In genomic region chr10:96616709-96617116, GRCm38 (mm10) we compare ENCODE assay signal across 8 mouse cellular contexts. TPM values are rescaled to one million over a fixed set of nuclear protein-coding genes. Genes with fewer than 3 reads are reported as not detected.
DNase-seq lines count a peak whose midpoint lies in the region; ATAC-seq lines count a peak whose summit lies in the region.

TSS of gene Btg1 (plus strand) at chr10:96617006.

- H3K27ac ChIP-seq in hindbrain, embryonic 16.5 days (ENCODE audit: low read depth, low read length), result peak within 1 kb of the TSS; percentile 94
- H3K27ac ChIP-seq in macrophage, result peak within 1 kb of the TSS; percentile 82

- H3K9me3 ChIP-seq in hindbrain, embryonic 16.5 days (ENCODE audit: control insufficient read depth, low read length), result no peaks in the 10 kb centered on the region

- peak; percentile 96 for DNase-seq in WW6 (ENCODE audit: low read depth, low spot score)
- DNase-seq in cerebellum, postnatal 4 days (ENCODE audit: low spot score in 2 of 2), result peak; percentile 100
- DNase-seq in gastrocnemius, adult 18-20 months (ENCODE audit: low spot score), result peak; percentile 100
- peak; percentile 99 to 100 for DNase-seq in left cerebral cortex, adult 18-20 months (ENCODE audit: low spot score in 2 of 2)
- peak; percentile 99 for DNase-seq in right cerebral cortex, adult 18-20 months
- DNase-seq in urinary bladder, postnatal 10 days (ENCODE audit: low spot score), result peak; percentile 99

- H3K4me3 ChIP-seq in hindbrain, embryonic 16.5 days (ENCODE audit: low read length), result peak within 1 kb of the TSS; percentile 97
- peak within 1 kb of the TSS; percentile 90 for H3K4me3 ChIP-seq in macrophage (ENCODE audit: inconsistent target)

- peak; percentile 98 for ATAC-seq in hindbrain, embryonic 16.5 days

- peak within 1 kb of the TSS; percentile 72 for H3K4me2 ChIP-seq in hindbrain, embryonic 16.5 days (ENCODE audit: low read length)

- no peaks in the 10 kb centered on the region for H3K27me3 ChIP-seq in hindbrain, embryonic 16.5 days (replicated peaks; ENCODE audit: control insufficient read depth, insufficient read depth, low read length)

- H3K4me1 ChIP-seq in hindbrain, embryonic 16.5 days (ENCODE audit: control insufficient read depth, insufficient read depth, low read depth, low read length), result peaks cover 12% of the 10 kb centered on the region

- H3K36me3 ChIP-seq in hindbrain, embryonic 16.5 days (ENCODE audit: control insufficient read depth, insufficient read depth, low read length), result peaks cover 2% of the 10 kb centered on the region; the same call in 1 of the 2 replicates
- no peaks in the 10 kb centered on the region for H3K36me3 ChIP-seq in macrophage (ENCODE audit: inconsistent target)

- H3K79me2 ChIP-seq in macrophage (ENCODE audit: inconsistent target), result peaks cover 46% of the 10 kb centered on the region

- H3K9ac ChIP-seq in hindbrain, embryonic 16.5 days (ENCODE audit: low read depth, low read length), result peak within 1 kb of the TSS; percentile 98

- under 1% methylated on average over 37 of the region's 37 CpGs for WGBS in hindbrain, embryonic 16.5 days
- 1% methylated on average over 32 of the region's 37 CpGs for WGBS in macrophage (ENCODE audit: missing documents)

RNA-seq across cellular contexts. Expression of gene Btg1, which starts in this region (rescaled TPM):
- total RNA-seq in gastrocnemius, adult 18-20 months (2021), result 10 to 100 TPM; 12.1 to 13.9 TPM
- polyA plus RNA-seq in hindbrain, embryonic 16.5 days (2015; fragmentation: Nextera tagmentation; extraction: Ambion mirVana), result 34.8 and 41.1 TPM in 2 replicates
- 10 to 100 TPM; 33.7 to 37.3 TPM for total RNA-seq in left cerebral cortex, adult 18-20 months (2021)
- total RNA-seq in macrophage (2018; cell fraction: chromatin; rRNA removed), result 100 to 1,000 TPM in 12 of 26 experiments, 10 to 100 TPM in 14; 23.1 to 263 (median 98.5) TPM
- 100 to 1,000 TPM in 14 of 26 experiments, 10 to 100 TPM in 12; 41.8 to 362 (median 109) TPM for total RNA-seq in macrophage (2018; cell fraction: cytosol; rRNA removed)
- total RNA-seq in macrophage (2018; cell fraction: nucleus; rRNA removed), result 100 to 1,000 TPM in 22 of 26 experiments, 10 to 100 TPM in 4; 39.9 to 373 (median 197) TPM
- polyA plus RNA-seq in macrophage (2018), result 21.4 to 53.7 TPM (median 23.1 TPM) in 3 replicates

Comparison
In these comparisons a context has a peak if more than half of its experiments do, and no peak if none do; other contexts are left out.
1. Peak in every context shown above with its lines: DNase-seq, ATAC-seq, H3K4me3 ChIP-seq and H3K27ac ChIP-seq.